Mouse (Mus musculus) gastrocnemius, postnatal 4 days (tissue): ENCODE data around the gene Nlrp10. TPM values are rescaled to one million over a fixed set of nuclear protein-coding genes. Genes with fewer than 3 reads are reported as not detected.

Experiments used
- DNase-seq, 2 experiments: peaks; one replicate each; pipeline ENCODE4 v3.0.0; 2021 to 2022; ENCODE audit warnings: low spot score in 2 of 2, mixed read lengths in 2 of 2
- total RNA-seq, 2 experiments: library from RNA; stranded (reverse); gene quantifications; 2 replicates each; pipeline ENCODE4 v1.2.3; 2021

The Nlrp10 gene
- total RNA-seq, 2 experiments from 2014 or later: 0.44 to 0.47 TPM

DNA sequence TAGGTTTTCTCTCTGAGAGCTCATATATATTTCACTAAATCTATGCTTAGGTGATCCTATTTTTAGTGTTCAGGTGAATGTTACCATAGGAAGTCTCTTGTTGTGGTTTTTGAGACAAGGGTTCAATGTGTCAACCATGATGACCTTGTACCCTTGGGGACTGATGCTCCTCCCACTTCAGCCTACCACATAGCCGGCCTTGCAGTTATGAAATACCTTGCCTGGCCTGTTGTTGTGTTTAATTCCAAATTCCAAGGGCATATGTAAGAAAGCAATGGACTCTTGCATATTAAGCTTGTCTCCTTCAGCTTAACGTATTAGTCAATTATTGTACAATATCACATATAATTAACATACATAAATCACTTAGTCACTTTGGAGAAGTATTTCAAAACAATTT is 26.0 kb downstream of the Nlrp10 start:
- no peak for DNase-seq

DNA sequence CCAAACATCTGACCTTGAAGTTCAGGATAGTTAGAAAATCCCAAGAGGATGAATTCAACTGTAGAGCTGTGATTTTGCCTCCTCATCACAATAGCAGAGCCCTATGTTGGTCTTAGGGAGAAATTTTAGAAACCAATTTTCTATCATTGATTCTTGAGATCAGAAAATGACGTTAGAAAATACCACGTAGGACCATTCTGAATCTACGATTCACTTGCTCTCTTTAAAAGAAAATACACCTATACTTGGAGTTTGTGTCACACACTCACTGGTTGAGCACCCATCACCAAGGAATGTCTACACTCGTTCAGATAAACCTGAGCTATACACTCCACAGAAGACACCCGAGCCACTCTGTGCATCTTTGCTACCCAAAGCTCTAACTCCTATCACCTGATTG is 35.7 kb downstream of the Nlrp10 start, which contains the start of gene Olfr519:
Gene Olfr519 (minus strand): TSS at position 101 of the 400 bp plus-strand sequence.
- DNase-seq: no peak

DNA sequence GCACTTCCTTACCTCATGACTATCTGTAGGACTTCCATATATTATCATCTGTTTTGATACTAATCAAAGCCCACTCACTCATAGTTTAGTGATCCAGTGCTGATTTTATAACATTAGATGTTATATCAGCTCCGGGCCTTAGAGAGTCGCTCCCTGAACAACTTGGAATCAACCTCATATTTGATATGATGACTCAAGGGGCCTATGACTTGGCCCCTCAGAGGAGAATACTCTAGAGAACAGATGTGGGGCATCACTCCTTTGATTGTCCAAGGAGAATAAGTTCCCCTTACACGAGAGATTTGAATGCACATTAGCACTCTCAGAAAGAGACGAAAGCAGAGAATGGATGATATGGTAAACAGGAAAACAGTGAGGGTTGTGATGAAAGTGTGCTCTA is 45.1 kb downstream of the Nlrp10 start, which contains the start of gene Olfr518:
Gene Olfr518 (minus strand): TSS at position 101 of the 400 bp plus-strand sequence.
- no peak for DNase-seq

GRCm38 (mm10) chr7:108872279-108872678 is 57.7 kb downstream of the Nlrp10 start, which contains the start of gene Olfr517:
Olfr517 (minus strand) TSS chr7:108872379.
- DNase-seq: no peak

Other genes with a start within 250 kb of the Nlrp10 start
- not detected for gene Olfr512, start 216.9 kb downstream of the Nlrp10 start, total RNA-seq
- not detected for gene Olfr513, start 179.2 kb downstream of the Nlrp10 start, total RNA-seq
- not detected for gene Olfr514, start 104.2 kb downstream of the Nlrp10 start, total RNA-seq
- gene Olfr516, start 79.6 kb downstream of the Nlrp10 start, total RNA-seq: not detected
- not detected for gene Olfr517, start 57.8 kb downstream of the Nlrp10 start, total RNA-seq
- gene Olfr518, start 45.2 kb downstream of the Nlrp10 start, total RNA-seq: not detected
- not detected for gene Olfr519, start 35.8 kb downstream of the Nlrp10 start, total RNA-seq
- 100 to 1,000 TPM; 163 to 167 TPM for gene Eif3f, start 4.2 kb upstream of the Nlrp10 start, total RNA-seq
- gene Tub, start 20.2 kb upstream of the Nlrp10 start, total RNA-seq: 1 to 10 TPM; 5.7 to 8.3 TPM
- gene Ric3, start 153.2 kb upstream of the Nlrp10 start, total RNA-seq: 1 to 10 TPM; 1.4 to 1.7 TPM
- 1 to 10 TPM; 4.9 to 5.0 TPM for gene Lmo1, start 245.0 kb upstream of the Nlrp10 start, total RNA-seq